Mouse (Mus musculus): ENCODE measurements around the gene Hif1an.

- TF ChIP-seq POLR2A (IDR thresholded peaks at IDR 0.05; ENCODE audit: insufficient read length, low read depth) (no peak), POLR2AphosphoS2 (IDR thresholded peaks at IDR 0.05; ENCODE audit: insufficient read length, low read depth) (no peak), MAX (IDR thresholded peaks at IDR 0.05; ENCODE audit: low read depth) (no peak), TCF3 (IDR thresholded peaks at IDR 0.05; ENCODE audit: insufficient read length, low read depth) (no peak), MYOG (IDR thresholded peaks at IDR 0.05; ENCODE audit: control insufficient read depth in 1 of 3, insufficient read depth in 1 of 3, insufficient read length in 2 of 3, low read depth in 2 of 3) (no peak), E2F4 (IDR thresholded peaks at IDR 0.05; ENCODE audit: insufficient read depth) (no peak), MYOD1 (IDR thresholded peaks at IDR 0.05; ENCODE audit: control insufficient read depth in 1 of 3, insufficient read length in 2 of 3, low read depth in 2 of 3) (no peak), TCF12 (IDR thresholded peaks at IDR 0.05; ENCODE audit: insufficient read depth, poor library complexity, severe bottlenecking) (no peak), USF1 (IDR thresholded peaks at IDR 0.05; ENCODE audit: low read depth) (no peak)
Observed at GRCm38 (mm10) chr19:44552731-44553130, 9.9 kb upstream of the Hif1an start, which contains the start of gene Gm20538.

Measured in myocyte (in vitro differentiated cells).